8 mouse cellular contexts compared by ENCODE assay signal in genomic region chr3:95861796-95862195, GRCm38 (mm10). TPM values are rescaled to one million over a fixed set of nuclear protein-coding genes. Genes with fewer than 3 reads are reported as not detected.
DNase-seq lines count a peak whose midpoint lies in the region; ATAC-seq lines count a peak whose summit lies in the region.

No protein-coding gene starts in this region.

- peak; percentile 48; the same call in 1 of the 2 replicates for ATAC-seq in intestine, embryonic 15.5 days
- ATAC-seq in limb, embryonic 13.5 days (ENCODE audit: low FRiP score, low read depth), result peak; percentile 44; the same call in 1 of the 2 replicates

- WGBS in intestine, embryonic 15.5 days, result 45% methylated on average over 2 of the region's 2 CpGs
- 49% methylated on average over 2 of the region's 2 CpGs for WGBS in limb, embryonic 13.5 days

- no peaks in the 10 kb centered on the region for H3K9me3 ChIP-seq in intestine, embryonic 15.5 days
- no peaks in the 10 kb centered on the region for H3K9me3 ChIP-seq in limb, embryonic 13.5 days

- peak; percentile 75 for DNase-seq in urinary bladder, postnatal 14 days (ENCODE audit: low spot score)
- DNase-seq in urinary bladder, postnatal 10 days (ENCODE audit: low spot score), result no peak
- DNase-seq in cerebellum, adult 11-12 months, result peak; percentile 59
- peak; percentile 36 to 53 for DNase-seq in gastrocnemius, adult 8-10 months (ENCODE audit: low spot score in 2 of 2)
- DNase-seq in monocyte, adult 2 months (ENCODE audit: low read depth in 1 of 2, low spot score in 2 of 2), result peak; percentile 45 to 62
- DNase-seq in thymus, adult 18-20 months, result peak; percentile 11 to 57

- no peaks in the 10 kb centered on the region for H3K4me1 ChIP-seq in intestine, embryonic 15.5 days (replicated peaks)
- no peaks in the 10 kb centered on the region for H3K4me1 ChIP-seq in limb, embryonic 13.5 days

- H3K27me3 ChIP-seq in intestine, embryonic 15.5 days (replicated peaks), result no peaks in the 10 kb centered on the region
- no peaks in the 10 kb centered on the region for H3K27me3 ChIP-seq in limb, embryonic 13.5 days

- peaks cover 11% of the 10 kb centered on the region; the same call in 1 of the 2 replicates for H3K36me3 ChIP-seq in intestine, embryonic 15.5 days
- peaks cover 37% of the 10 kb centered on the region for H3K36me3 ChIP-seq in limb, embryonic 13.5 days

- H3K4me2 ChIP-seq in intestine, embryonic 15.5 days (replicated peaks), result no peak overlapping the region
- no peak overlapping the region for H3K4me2 ChIP-seq in limb, embryonic 13.5 days (replicated peaks)

- no peak overlapping the region for H3K27ac ChIP-seq in intestine, embryonic 15.5 days
- no peak overlapping the region for H3K27ac ChIP-seq in limb, embryonic 13.5 days

- H3K4me3 ChIP-seq in intestine, embryonic 15.5 days (replicated peaks), result no peak overlapping the region
- H3K4me3 ChIP-seq in limb, embryonic 13.5 days, result no peak overlapping the region

- H3K9ac ChIP-seq in intestine, embryonic 15.5 days, result no peak overlapping the region
- H3K9ac ChIP-seq in limb, embryonic 13.5 days, result no peak overlapping the region

RNA-seq across cellular contexts. Expression of gene Prpf3, which starts 6.1 kb away (rescaled TPM):
- total RNA-seq in gastrocnemius, adult 8-10 months (2022), result 10 to 100 TPM; 12.8 to 18.2 (median 15.1) TPM
- 44.2 and 44.9 TPM in 2 replicates for polyA plus RNA-seq in intestine, embryonic 15.5 days (2015; fragmentation: Nextera tagmentation; extraction: Ambion mirVana)
- polyA plus RNA-seq in limb, embryonic 13.5 days (2015; fragmentation: Nextera tagmentation; extraction: Ambion mirVana), result 52.3 and 62.3 TPM in 2 replicates

RNA-seq across cellular contexts. Expression of gene Mrps21, which starts 9.5 kb away (rescaled TPM):
- total RNA-seq in gastrocnemius, adult 8-10 months (2022), result 100 to 1,000 TPM; 307 to 343 (median 325) TPM
- polyA plus RNA-seq in intestine, embryonic 15.5 days (2015; fragmentation: Nextera tagmentation; extraction: Ambion mirVana), result 346 and 351 TPM in 2 replicates
- 311 and 318 TPM in 2 replicates for polyA plus RNA-seq in limb, embryonic 13.5 days (2015; fragmentation: Nextera tagmentation; extraction: Ambion mirVana)

RNA-seq across cellular contexts. Expression of gene Ciart, which starts 20.3 kb away (rescaled TPM):
- total RNA-seq in gastrocnemius, adult 8-10 months (2022), result 10 to 100 TPM in 3 of 4 experiments, 1 to 10 TPM in 1; 9.4 to 22.7 (median 15.7) TPM
- polyA plus RNA-seq in intestine, embryonic 15.5 days (2015; fragmentation: Nextera tagmentation; extraction: Ambion mirVana), result 5.6 and 5.8 TPM in 2 replicates
- 9.7 and 10.2 TPM in 2 replicates for polyA plus RNA-seq in limb, embryonic 13.5 days (2015; fragmentation: Nextera tagmentation; extraction: Ambion mirVana)

RNA-seq across cellular contexts. Expression of gene BC028528, which starts 30.0 kb away (rescaled TPM):
- 1 to 10 TPM; 1.1 to 2.1 (median 1.5) TPM for total RNA-seq in gastrocnemius, adult 8-10 months (2022)
- polyA plus RNA-seq in intestine, embryonic 15.5 days (2015; fragmentation: Nextera tagmentation; extraction: Ambion mirVana), result 21.3 and 22.9 TPM in 2 replicates
- polyA plus RNA-seq in limb, embryonic 13.5 days (2015; fragmentation: Nextera tagmentation; extraction: Ambion mirVana), result 14.5 and 16.1 TPM in 2 replicates

RNA-seq across cellular contexts. Expression of gene Aph1a, which starts 32.0 kb away (rescaled TPM):
- total RNA-seq in gastrocnemius, adult 8-10 months (2022), result 10 to 100 TPM; 44.6 to 48.2 (median 47.8) TPM
- 38.3 and 38.8 TPM in 2 replicates for polyA plus RNA-seq in intestine, embryonic 15.5 days (2015; fragmentation: Nextera tagmentation; extraction: Ambion mirVana)
- 30.2 and 30.9 TPM in 2 replicates for polyA plus RNA-seq in limb, embryonic 13.5 days (2015; fragmentation: Nextera tagmentation; extraction: Ambion mirVana)
